Mouse (Mus musculus): Measurements from ENCODE around the gene Slc38a4.

GRCm38 (mm10) chr15:96953938-96954238 is 101.9 kb downstream of the Slc38a4 start:
- no peak for TF ChIP-seq EP300 (IDR thresholded peaks at IDR 0.05; ENCODE audit: low read depth)
- no peak for TF ChIP-seq CTCF (IDR thresholded peaks at IDR 0.05; ENCODE audit: low read depth)

Measured in liver, embryonic 14.5 days (tissue).